Mouse (Mus musculus) liver, adult 2 months (tissue): ENCODE results near the gene Kdelr3. TPM values are rescaled to one million over a fixed set of nuclear protein-coding genes. Genes with fewer than 3 reads are reported as not detected.

Experiments used
- DNase-seq: peaks from one replicate; pipeline ENCODE4 v3.0.0-alpha.2; 2011; ENCODE audit warnings: low read depth, low spot score; ENCODE audit errors: extremely low read depth
- H3K27ac ChIP-seq: fragments of 200-500 bp; replicated peaks from 2 replicates; pipeline ENCODE4 v1.5.1; 2012; ENCODE audit warnings: low read depth, mild to moderate bottlenecking, control low read depth, inconsistent platforms, low read length; ENCODE audit not compliant: insufficient read depth
- H3K27me3 ChIP-seq: fragments of 200-500 bp; 2 replicates; pipeline ENCODE4 v1.6.1; 2012; ENCODE audit warnings: mild to moderate bottlenecking, moderate library complexity, low read length, inconsistent platforms; ENCODE audit not compliant: control insufficient read depth, insufficient read depth
- H3K36me3 ChIP-seq: fragments of 200-500 bp; 2 replicates; pipeline ENCODE4 v1.6.1; 2012; ENCODE audit warnings: low read length, inconsistent platforms; ENCODE audit not compliant: control insufficient read depth, insufficient read depth
- H3K4me1 ChIP-seq: fragments of 200-500 bp; 2 replicates; pipeline ENCODE4 v1.6.1; 2011; ENCODE audit warnings: low read length; ENCODE audit not compliant: control insufficient read depth, insufficient read depth
- H3K4me3 ChIP-seq: fragments of 200-500 bp; 2 replicates; pipeline ENCODE4 v1.5.1; 2011; ENCODE audit warnings: low read depth, mild to moderate bottlenecking, control low read depth, low read length, moderate library complexity; ENCODE audit not compliant: insufficient read depth
- H3K79me2 ChIP-seq: fragments of 200-500 bp; 2 replicates; pipeline ENCODE4 v1.6.1; 2012; ENCODE audit warnings: inconsistent platforms, mild to moderate bottlenecking, low read length, moderate library complexity; ENCODE audit not compliant: control insufficient read depth, insufficient read depth
- H3K9ac ChIP-seq: fragments of 200-500 bp; 2 replicates; pipeline ENCODE4 v1.6.1; 2012; ENCODE audit warnings: low read depth, mild to moderate bottlenecking, control low read depth, inconsistent platforms, low read length
- CTCF ChIP-seq: fragments of 200-500 bp; IDR thresholded peaks from 2 replicates; pipeline ENCODE4 v1.5.1; 2011; ENCODE audit warnings: low read depth, low read length, control low read depth
- POLR2A ChIP-seq: fragments of 200-500 bp; IDR thresholded peaks from 2 replicates; pipeline ENCODE4 v1.6.1; 2011; ENCODE audit warnings: low read length, control low read depth; ENCODE audit not compliant: insufficient read depth; ENCODE audit errors: extremely low read depth
- WGBS: fragments of 180-500 bp; shearing (Covaris S2); methylation state at CpG from one replicate; pipeline ENCODE4 v1.1.7; 2018; 5-methylcytosine and 5-hydroxymethylcytosine counted together
- polyA plus RNA-seq: library from polyadenylated mRNA; depleted of rRNA; stranded (reverse); fragments of >200 nt; gene quantifications from 2 replicates; pipeline ENCODE4 v1.2.3, GENCODE M21; 2012
- total RNA-seq: library from RNA; depleted of rRNA; stranded (reverse); fragments of >200 nt; gene quantifications from 2 replicates; pipeline ENCODE4 v1.2.3, GENCODE M21; 2014

Gene Kdelr3
- total and polyA plus RNA-seq, 2 experiments: 0.67 to 0.83 TPM

- Histone ChIP-seq H3K79me2 (no peaks in the 10 kb centered on the region), H3K27me3 (no peaks in the 10 kb centered on the region), H3K36me3 (no peaks in the 10 kb centered on the region), H3K4me3 (no peak overlapping the region), H3K27ac (no peak overlapping the region), H3K9ac (no peak overlapping the region), H3K4me1 (peaks cover 3% of the 10 kb centered on the region; the same call in 1 of the 2 replicates)
- TF ChIP-seq POLR2A (no peak), CTCF (peak; percentile 39; the same call in 1 of the 2 replicates)
- 88% methylated on average over 5 of the region's 5 CpGs for whole genome bisulfite sequencing
- DNase-seq: no peak
Measured at GRCm38 (mm10) chr15:79473042-79473441, 43.2 kb upstream of the Kdelr3 start.

GRCm38 (mm10) chr15:79473638-79474355 is 42.4 kb upstream of the Kdelr3 start:
- Histone ChIP-seq H3K4me1 (peaks cover 3% of the 10 kb centered on the region; the same call in 1 of the 2 replicates), H3K79me2 (no peaks in the 10 kb centered on the region)
- 57% methylated on average over 12 of the region's 12 CpGs for WGBS

DNA sequence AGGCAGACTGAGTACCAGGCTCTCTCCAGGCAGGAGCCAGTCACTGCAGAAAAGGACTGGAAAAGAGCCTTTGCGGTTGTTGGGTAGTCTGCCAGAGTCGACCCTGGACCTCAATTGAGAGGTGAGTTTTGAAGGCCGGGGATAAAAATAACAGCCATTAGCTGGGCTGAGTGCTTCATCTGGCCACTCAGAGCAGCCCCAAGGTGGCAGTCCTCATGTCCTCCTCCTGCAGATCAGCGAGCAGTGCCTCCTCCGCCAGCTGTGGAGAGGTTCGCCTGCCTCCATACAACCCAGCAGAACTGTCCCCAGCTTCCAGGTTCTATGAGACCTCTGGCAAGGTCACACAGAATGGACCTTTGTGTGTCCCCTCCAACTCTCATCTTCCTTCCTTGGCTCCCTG is 39.0 kb upstream of the Kdelr3 start:
- no peak overlapping the region for H3K4me3 ChIP-seq
- TF ChIP-seq CTCF (no peak), POLR2A (no peak)
- WGBS: 57% methylated on average over 6 of the region's 6 CpGs
- H3K9ac ChIP-seq: no peak overlapping the region
- H3K4me1 ChIP-seq: no peaks in the 10 kb centered on the region
- H3K36me3 ChIP-seq: no peaks in the 10 kb centered on the region
- no peak for DNase-seq
- H3K79me2 ChIP-seq: no peaks in the 10 kb centered on the region
- H3K27me3 ChIP-seq: no peaks in the 10 kb centered on the region
- no peak overlapping the region for H3K27ac ChIP-seq

More at GRCm38 (mm10) chr15:79473638-79474355, 42.4 kb upstream of the Kdelr3 start:
- Histone ChIP-seq H3K27me3 (no peaks in the 10 kb centered on the region), H3K27ac (no peak overlapping the region), H3K9ac (no peak overlapping the region), H3K36me3 (no peaks in the 10 kb centered on the region), H3K4me3 (no peak overlapping the region)
- TF ChIP-seq POLR2A: no peak
- TF ChIP-seq CTCF: no peak
- DNase-seq: no peak

DNA sequence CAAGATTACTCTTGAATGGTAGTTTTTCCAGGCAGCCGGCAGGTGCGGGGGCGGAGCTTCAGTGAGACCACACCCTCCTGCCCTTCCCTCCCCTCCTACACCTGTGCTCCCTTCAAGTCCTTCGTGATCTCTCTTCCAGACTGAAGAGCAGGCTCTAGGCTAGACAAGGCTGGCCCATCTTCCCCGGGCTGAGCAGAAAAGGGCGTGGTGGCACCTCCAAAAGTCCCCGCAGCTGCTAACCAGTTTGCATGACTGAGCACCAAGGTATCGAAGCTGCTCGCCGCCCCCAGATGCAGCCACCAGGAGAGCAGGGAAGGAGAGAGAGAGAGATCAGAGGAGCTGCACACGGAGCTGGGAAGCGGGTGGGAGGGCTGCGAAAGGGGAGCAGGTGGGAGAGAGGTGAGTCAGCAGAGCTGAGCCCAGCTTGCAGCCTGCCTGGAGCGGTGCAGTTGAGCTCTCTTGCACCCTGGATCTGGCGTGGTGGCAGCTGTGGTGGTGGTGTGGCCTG is 35.0 kb upstream of the Kdelr3 start:
- H3K4me1 ChIP-seq: no peaks in the 10 kb centered on the region
- no peak for DNase-seq
- H3K9ac ChIP-seq: no peak overlapping the region
- H3K4me3 ChIP-seq: no peak overlapping the region
- no peaks in the 10 kb centered on the region for H3K79me2 ChIP-seq
- no peak for TF ChIP-seq POLR2A
- TF ChIP-seq CTCF: no peak
- H3K27me3 ChIP-seq: no peaks in the 10 kb centered on the region
- H3K36me3 ChIP-seq: no peaks in the 10 kb centered on the region
- 20% methylated on average over 15 of the region's 15 CpGs for WGBS
- no peak overlapping the region for H3K27ac ChIP-seq

GRCm38 (mm10) chr15:79489463-79489862 is 26.7 kb upstream of the Kdelr3 start:
- Histone ChIP-seq H3K27ac (no peak overlapping the region), H3K27me3 (no peaks in the 10 kb centered on the region; the same call in 1 of the 2 replicates), H3K36me3 (no peaks in the 10 kb centered on the region), H3K9ac (no peak overlapping the region), H3K4me3 (no peak overlapping the region), H3K79me2 (no peaks in the 10 kb centered on the region), H3K4me1 (no peaks in the 10 kb centered on the region)
- DNase-seq: no peak
- no peak for TF ChIP-seq CTCF
- TF ChIP-seq POLR2A: no peak
- 81% methylated on average over 11 of the region's 11 CpGs for WGBS

GRCm38 (mm10) chr15:79493527-79493926 is 22.7 kb upstream of the Kdelr3 start:
- no peak overlapping the region for H3K4me3 ChIP-seq
- no peaks in the 10 kb centered on the region for H3K36me3 ChIP-seq
- no peaks in the 10 kb centered on the region; the same call in 1 of the 2 replicates for H3K27me3 ChIP-seq
- H3K27ac ChIP-seq: no peak overlapping the region
- DNase-seq: no peak
- no peaks in the 10 kb centered on the region for H3K4me1 ChIP-seq
- TF ChIP-seq POLR2A (no peak), CTCF (no peak)
- WGBS: 59% methylated on average over 18 of the region's 18 CpGs
- H3K9ac ChIP-seq: no peak overlapping the region
- H3K79me2 ChIP-seq: no peaks in the 10 kb centered on the region
